Mouse (Mus musculus): ENCODE measurements around the gene Acadm. TPM values are rescaled to one million over a fixed set of nuclear protein-coding genes. Genes with fewer than 3 reads are reported as not detected.

Acadm gene
- polyA plus RNA-seq, 1 experiment from 2014 or later: 280 TPM

DNA sequence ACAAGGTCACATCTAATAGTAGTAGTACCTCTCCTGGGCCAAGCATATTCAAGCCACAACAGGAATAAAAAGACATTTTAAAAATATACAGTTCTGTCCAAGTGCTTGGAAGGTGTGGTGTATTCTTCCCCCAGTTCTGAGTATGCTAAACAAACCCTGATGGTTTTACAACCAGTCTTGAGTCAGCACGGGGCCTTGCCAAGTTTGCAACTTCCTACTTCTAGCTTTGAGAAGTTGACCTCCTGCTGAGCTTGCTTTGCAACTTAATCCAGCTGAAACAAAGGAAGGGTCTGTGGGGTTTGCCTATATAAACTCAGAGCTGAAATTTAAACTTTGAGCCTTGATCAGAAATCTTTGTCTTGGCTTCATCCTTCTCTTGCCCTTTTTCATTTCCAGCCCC lies 27.2 kb downstream of the Acadm start:
- Histone ChIP-seq H3K4me2 (ENCODE audit: low read length) (no peak overlapping the region), H3K27me3 (ENCODE audit: insufficient read depth, low read length) (no peaks in the 10 kb centered on the region), H3K4me3 (replicated peaks; ENCODE audit: low read depth, low read length) (no peak overlapping the region), H3K4me1 (replicated peaks; ENCODE audit: insufficient read depth, low read length) (peaks cover 6% of the 10 kb centered on the region; the same call in 1 of the 2 replicates), H3K9me3 (replicated peaks; ENCODE audit: low read length) (no peaks in the 10 kb centered on the region), H3K27ac (peak overlapping the region; percentile 36; the same call in 1 of the 2 replicates), H3K9ac (ENCODE audit: low read depth, low read length) (no peak overlapping the region), H3K36me3 (ENCODE audit: insufficient read depth, low read length) (peaks cover 10% of the 10 kb centered on the region; the same call in 1 of the 2 replicates)
- no peak for TF ChIP-seq CTCF (IDR thresholded peaks at IDR 0.05; ENCODE audit: low read depth)
- ATAC-seq (replicated peaks; ENCODE audit: low FRiP score, low read depth) (no peak), DNase-seq (ENCODE audit: low spot score) (peak; percentile 74)
- 0% methylated on average over 1 of the region's 1 CpGs for WGBS

DNA sequence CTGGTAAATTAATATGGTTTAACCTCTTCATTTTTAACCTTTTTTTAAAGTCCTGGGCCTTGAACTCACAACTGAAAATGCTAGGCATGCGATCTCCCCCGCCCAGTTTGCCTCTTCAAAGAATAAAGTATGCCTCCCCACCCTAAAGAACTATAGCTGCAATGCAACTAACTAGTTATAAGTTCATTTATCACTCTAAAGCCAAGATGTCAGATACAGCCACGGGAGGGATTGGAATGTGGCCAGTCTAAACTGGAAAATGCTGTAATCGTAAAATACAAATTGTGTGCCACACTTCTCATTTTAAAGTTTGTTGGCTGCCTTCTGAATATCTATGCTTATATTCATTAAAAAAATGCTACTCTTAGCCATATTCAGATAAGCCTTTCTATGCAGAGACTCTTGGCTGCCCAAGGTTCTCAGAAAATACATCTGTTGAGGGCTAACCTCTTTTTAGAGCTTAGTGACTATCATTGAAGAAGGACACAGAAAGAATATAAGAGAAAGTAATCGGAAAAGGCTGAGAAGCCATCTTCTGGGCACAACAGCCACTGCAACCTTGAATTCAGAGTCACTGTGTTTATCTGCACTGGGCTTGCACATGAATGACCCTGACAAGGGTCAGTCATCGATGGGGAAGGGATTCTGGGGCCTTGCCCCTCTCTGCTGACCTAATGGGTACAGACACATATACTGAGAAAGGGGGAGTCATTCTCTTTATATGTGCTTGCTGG lies 30.8 kb downstream of the Acadm start:
- Histone ChIP-seq H3K27me3 (ENCODE audit: insufficient read depth, low read length) (no peaks in the 10 kb centered on the region), H3K9me3 (replicated peaks; ENCODE audit: low read length) (no peaks in the 10 kb centered on the region), H3K36me3 (ENCODE audit: insufficient read depth, low read length) (peaks cover 17% of the 10 kb centered on the region; the same call in 1 of the 2 replicates), H3K9ac (ENCODE audit: low read depth, low read length) (peak overlapping the region; percentile 95; the same call in 1 of the 2 replicates), H3K4me2 (ENCODE audit: low read length) (peak overlapping the region; percentile 74), H3K4me3 (replicated peaks; ENCODE audit: low read depth, low read length) (peak overlapping the region; percentile 83; the same call in 1 of the 2 replicates), H3K27ac (peak overlapping the region; percentile 93), H3K4me1 (replicated peaks; ENCODE audit: insufficient read depth, low read length) (peaks cover 15% of the 10 kb centered on the region; the same call in 1 of the 2 replicates)
- ATAC-seq (replicated peaks; ENCODE audit: low FRiP score, low read depth): no peak
- peak; percentile 31 for DNase-seq (ENCODE audit: low spot score)
- no peak for TF ChIP-seq CTCF (IDR thresholded peaks at IDR 0.05; ENCODE audit: low read depth)
- WGBS: 26% methylated on average over 6 of the region's 6 CpGs

DNA sequence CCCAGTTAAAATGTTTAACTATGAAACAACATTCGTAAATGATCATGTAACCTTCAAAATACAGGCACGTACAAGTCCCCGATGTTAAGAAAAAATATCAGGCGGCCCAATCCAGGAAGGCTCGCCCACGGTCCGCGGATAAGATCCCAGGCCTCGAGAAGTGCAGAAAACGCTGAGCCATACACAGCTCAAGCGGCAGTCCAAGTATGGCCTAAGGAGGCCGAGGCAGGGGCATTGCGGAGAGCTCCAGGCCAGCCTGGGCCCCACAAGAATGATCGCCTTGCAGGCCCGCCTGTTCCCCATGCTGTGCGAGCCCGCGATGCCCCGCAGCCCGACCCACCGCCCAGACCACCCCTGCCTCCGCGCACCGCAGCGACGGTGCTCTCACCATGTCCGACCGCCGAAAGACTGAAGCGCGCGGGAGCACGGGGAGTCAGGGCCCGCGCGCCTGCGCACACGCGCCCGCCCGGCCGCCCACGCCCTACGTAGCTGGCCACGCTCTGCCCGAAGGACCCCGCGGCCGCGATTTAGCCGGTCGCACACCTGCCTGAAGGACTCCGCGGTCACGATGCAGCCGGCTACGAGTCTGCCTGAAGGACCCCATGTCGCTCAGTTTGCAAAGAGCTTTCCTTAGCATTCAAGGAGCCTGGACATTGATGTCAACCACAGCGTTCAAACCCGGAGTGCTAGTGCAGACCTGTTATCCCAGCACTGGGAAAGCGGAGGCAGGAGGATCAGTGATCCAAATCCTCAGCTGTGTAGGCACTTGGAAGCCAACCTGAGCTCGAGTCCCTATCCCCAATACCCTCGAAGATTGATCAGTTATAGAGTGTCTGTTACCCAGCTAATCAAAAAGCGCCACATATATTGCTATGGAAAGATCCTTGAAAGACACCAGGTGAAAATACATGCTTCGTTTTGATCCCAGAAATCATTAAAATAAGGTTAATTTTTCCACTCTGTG lies 31.6 kb downstream of the Acadm start, which contains the start of gene Rabggtb:
TSS of gene Rabggtb (minus strand) at position 464 of the 964 bp plus-strand sequence.
- DNase-seq (ENCODE audit: low spot score) (peak; percentile 97), ATAC-seq (replicated peaks; ENCODE audit: low FRiP score, low read depth) (peak; percentile 97)
- peaks cover 24% of the 10 kb centered on the region for H3K36me3 ChIP-seq (ENCODE audit: insufficient read depth, low read length)
- no peaks in the 10 kb centered on the region for H3K9me3 ChIP-seq (replicated peaks; ENCODE audit: low read length)
- H3K27me3 ChIP-seq (ENCODE audit: insufficient read depth, low read length): no peaks in the 10 kb centered on the region
- peak within 1 kb of the TSS; percentile 83 for H3K4me3 ChIP-seq (replicated peaks; ENCODE audit: low read depth, low read length)
- peak within 1 kb of the TSS; percentile 74 for H3K4me2 ChIP-seq (ENCODE audit: low read length)
- peak within 1 kb of the TSS; percentile 93 for H3K27ac ChIP-seq
- peak within 1 kb of the TSS; percentile 95 for H3K9ac ChIP-seq (ENCODE audit: low read depth, low read length)
- peaks cover 15% of the 10 kb centered on the region; the same call in 1 of the 2 replicates for H3K4me1 ChIP-seq (replicated peaks; ENCODE audit: insufficient read depth, low read length)
- no peak for TF ChIP-seq CTCF (IDR thresholded peaks at IDR 0.05; ENCODE audit: low read depth)
- under 1% methylated on average over 65 of the region's 65 CpGs for WGBS

DNA sequence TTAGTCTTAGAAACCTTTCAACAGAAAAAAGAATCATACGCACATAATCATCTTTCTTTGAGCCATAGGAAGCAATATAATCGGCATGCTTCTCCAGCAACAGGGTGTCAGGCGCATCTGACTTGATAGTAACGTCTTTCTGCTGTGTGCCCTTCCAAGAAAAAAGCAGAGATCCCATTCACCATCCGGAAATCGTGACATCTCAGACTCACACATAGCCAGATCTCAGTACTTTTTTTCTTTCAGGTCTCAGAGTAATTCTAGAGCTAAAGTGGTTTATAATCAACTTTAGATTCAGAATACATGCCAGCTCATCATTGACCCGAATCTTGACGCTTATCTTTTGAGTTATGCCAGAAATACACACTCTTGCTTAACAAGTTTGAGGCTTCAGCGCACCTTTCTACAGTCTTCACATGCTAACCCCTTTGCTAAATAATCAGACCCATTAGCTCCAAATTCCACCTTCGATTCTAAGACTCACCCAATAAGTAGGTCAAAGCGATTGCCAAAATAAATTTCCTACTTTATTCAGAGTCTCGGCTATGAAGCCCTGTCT lies 32.5 kb downstream of the Acadm start:
- Histone ChIP-seq H3K9ac (ENCODE audit: low read depth, low read length) (peak overlapping the region; percentile 95), H3K27me3 (ENCODE audit: insufficient read depth, low read length) (no peaks in the 10 kb centered on the region), H3K27ac (peak overlapping the region; percentile 93), H3K4me1 (replicated peaks; ENCODE audit: insufficient read depth, low read length) (peaks cover 14% of the 10 kb centered on the region; the same call in 1 of the 2 replicates), H3K36me3 (ENCODE audit: insufficient read depth, low read length) (peaks cover 28% of the 10 kb centered on the region), H3K4me2 (ENCODE audit: low read length) (peak overlapping the region; percentile 74), H3K9me3 (replicated peaks; ENCODE audit: low read length) (no peaks in the 10 kb centered on the region), H3K4me3 (replicated peaks; ENCODE audit: low read depth, low read length) (peak overlapping the region; percentile 83)
- TF ChIP-seq CTCF (IDR thresholded peaks at IDR 0.05; ENCODE audit: low read depth): no peak
- DNase-seq (ENCODE audit: low spot score) (no peak), ATAC-seq (replicated peaks; ENCODE audit: low FRiP score, low read depth) (no peak)
- WGBS: 3% methylated on average over 12 of the region's 12 CpGs

DNA sequence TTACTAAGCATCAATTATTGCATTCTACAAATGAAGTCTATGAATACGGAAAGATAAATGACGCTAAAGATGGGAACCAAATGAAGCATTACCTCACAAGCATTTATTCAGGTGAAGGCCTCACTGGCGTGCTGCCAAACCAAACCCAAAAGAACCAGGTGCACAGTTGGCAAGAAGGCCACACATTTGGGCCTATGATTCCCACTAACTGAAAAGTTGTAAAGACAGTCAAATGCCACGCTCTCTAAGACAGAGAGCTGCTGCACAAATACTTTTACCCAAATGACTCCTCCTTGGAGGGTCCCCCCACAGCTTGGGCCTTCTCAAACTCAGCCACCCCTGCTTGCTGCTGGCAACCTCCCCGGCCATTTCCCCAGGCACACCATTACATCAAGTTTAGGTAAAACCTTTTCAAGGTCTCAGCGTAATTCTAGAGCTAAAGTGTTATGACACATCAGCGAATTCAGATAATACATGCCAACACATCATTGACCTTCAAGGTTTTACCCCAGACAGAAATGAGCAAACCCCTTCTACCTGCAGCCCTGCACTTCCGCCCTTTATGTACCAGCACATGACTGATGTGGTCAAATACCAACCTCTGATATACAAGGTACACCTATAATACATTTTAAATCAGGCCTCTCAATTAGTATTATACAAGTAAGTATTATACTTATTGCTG lies 33.1 kb downstream of the Acadm start:
- H3K27ac ChIP-seq: 0 out of 2 replicates have a peak overlapping the region, but pooled peaks have one; percentile 93
- no peak for TF ChIP-seq CTCF (IDR thresholded peaks at IDR 0.05; ENCODE audit: low read depth)
- H3K9ac ChIP-seq (ENCODE audit: low read depth, low read length): peak overlapping the region; percentile 95
- H3K4me2 ChIP-seq (ENCODE audit: low read length): peak overlapping the region; percentile 74
- peaks cover 10% of the 10 kb centered on the region; the same call in 1 of the 2 replicates for H3K4me1 ChIP-seq (replicated peaks; ENCODE audit: insufficient read depth, low read length)
- H3K27me3 ChIP-seq (ENCODE audit: insufficient read depth, low read length): no peaks in the 10 kb centered on the region
- WGBS: 37% methylated on average over 8 of the region's 8 CpGs
- H3K9me3 ChIP-seq (replicated peaks; ENCODE audit: low read length): no peaks in the 10 kb centered on the region
- H3K4me3 ChIP-seq (replicated peaks; ENCODE audit: low read depth, low read length): peak overlapping the region; percentile 83
- H3K36me3 ChIP-seq (ENCODE audit: insufficient read depth, low read length): peaks cover 34% of the 10 kb centered on the region
- ATAC-seq (replicated peaks; ENCODE audit: low FRiP score, low read depth) (no peak), DNase-seq (ENCODE audit: low spot score) (no peak)
